Mouse (Mus musculus): Measurements from ENCODE around the gene Clint1. TPM values are rescaled to one million over a fixed set of nuclear protein-coding genes. Genes with fewer than 3 reads are reported as not detected.
"Not testable (repeated sequence)": the region's sequence is repeated elsewhere in the genome, so short reads cannot be mapped to it uniquely, and the experiment has no call there.

Gene Clint1
- total RNA-seq, 2 experiments from 2014 or later = 39.7 to 46.6 TPM

DNA sequence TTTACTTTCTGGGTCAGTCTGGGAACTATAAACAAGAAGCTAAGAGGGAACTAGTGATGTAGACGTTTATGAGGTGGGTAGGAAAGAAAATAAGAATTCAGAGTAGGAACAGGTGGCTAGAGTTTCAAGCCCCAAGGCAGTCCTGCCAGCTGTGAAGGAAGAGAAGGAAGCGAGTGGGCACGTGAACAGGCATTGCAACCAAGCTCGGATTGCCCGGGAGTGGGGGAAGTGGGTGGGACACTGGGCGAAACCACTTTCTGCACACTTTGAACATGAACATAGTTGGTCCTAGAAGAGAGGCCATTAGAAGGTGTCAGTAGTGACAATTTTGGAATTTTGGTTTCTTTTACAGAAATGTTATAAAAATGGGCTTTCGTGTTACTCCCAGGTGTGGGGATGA lies 4.3 kb upstream of the Clint1 start:
- DNase-seq (ENCODE audit: low spot score in 2 of 2) = no peak

DNA sequence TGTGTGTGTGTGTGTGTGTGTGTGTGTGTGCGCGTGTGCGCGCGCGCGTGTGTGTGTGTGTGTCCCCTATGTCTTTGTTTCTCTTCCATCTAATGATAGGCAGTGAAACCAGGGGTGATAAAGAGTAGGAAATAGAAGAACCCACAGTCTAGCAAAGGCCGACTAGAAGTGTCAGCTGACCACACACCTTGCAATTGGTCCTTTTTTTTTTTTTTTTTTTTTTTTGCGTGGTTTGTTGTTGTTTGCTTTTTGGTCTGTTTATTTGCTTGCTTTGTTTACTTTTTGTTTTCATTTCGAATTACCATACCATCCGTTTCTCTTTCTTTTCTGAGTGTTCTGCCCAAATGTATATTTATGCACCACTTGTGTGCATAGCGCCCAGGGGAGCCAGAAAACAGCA lies 3.6 kb upstream of the Clint1 start:
- DNase-seq (ENCODE audit: low spot score in 2 of 2) = no peak

DNA sequence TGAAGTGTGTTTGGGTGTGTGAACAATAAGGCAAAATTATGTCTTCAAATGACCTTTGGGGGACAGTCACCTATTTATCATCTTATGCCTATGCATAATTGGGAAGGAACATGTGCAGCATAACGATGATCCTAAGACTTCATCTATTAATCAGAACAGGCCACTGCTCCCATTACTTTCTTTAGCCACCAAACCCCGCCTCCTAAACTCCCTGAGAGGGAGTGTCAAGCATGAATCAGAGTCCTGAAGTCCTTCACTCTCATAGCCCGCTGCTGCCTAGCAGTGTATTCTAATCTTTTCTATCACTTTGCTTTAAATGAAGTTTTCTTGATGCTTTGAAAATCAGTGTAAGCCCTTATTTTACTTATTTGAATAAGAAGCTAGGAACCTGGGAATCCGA lies 2.6 kb upstream of the Clint1 start:
- no peak for DNase-seq (ENCODE audit: low spot score in 2 of 2)

DNA sequence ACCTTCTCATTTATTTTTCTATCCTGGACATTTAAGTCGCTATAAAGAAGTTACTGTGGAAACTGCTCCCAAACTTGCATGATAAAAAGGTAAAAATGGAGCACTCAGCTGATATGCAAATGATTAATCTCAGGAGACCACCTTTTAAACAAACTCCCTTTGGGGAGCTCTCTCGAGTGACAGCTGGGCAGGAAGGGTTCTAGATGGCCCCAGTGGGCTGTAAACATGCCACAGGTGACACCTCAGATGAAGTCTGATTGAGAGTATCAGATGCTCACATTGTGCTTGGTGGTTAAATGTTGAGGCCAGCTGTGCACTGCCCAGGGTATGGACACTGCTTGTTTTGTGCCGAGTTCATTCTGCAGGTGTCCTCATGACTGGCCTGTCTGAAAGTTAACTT lies 2.0 kb upstream of the Clint1 start:
- DNase-seq (ENCODE audit: low spot score in 2 of 2) = no peak

DNA sequence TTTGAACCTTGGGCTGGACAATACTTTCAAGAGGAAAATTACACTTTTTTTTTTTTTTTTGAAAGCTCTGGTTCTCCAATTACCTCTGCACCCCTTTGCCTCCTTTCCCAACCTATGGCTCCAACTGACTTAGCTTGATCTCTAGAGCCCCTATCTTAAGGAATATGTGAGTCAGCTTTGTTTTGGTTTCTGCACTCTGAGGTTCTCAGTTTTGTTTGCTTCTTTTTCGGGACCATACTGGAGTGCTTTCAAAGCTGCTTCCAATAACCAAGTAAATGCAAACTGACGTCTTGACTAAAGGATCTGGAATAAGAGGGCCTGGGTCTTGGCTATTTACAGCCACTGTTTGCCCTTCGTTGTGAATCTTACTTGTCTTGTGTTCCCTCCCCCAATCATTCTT lies 1.5 kb upstream of the Clint1 start:
- DNase-seq (ENCODE audit: low spot score in 2 of 2) = no peak

DNA sequence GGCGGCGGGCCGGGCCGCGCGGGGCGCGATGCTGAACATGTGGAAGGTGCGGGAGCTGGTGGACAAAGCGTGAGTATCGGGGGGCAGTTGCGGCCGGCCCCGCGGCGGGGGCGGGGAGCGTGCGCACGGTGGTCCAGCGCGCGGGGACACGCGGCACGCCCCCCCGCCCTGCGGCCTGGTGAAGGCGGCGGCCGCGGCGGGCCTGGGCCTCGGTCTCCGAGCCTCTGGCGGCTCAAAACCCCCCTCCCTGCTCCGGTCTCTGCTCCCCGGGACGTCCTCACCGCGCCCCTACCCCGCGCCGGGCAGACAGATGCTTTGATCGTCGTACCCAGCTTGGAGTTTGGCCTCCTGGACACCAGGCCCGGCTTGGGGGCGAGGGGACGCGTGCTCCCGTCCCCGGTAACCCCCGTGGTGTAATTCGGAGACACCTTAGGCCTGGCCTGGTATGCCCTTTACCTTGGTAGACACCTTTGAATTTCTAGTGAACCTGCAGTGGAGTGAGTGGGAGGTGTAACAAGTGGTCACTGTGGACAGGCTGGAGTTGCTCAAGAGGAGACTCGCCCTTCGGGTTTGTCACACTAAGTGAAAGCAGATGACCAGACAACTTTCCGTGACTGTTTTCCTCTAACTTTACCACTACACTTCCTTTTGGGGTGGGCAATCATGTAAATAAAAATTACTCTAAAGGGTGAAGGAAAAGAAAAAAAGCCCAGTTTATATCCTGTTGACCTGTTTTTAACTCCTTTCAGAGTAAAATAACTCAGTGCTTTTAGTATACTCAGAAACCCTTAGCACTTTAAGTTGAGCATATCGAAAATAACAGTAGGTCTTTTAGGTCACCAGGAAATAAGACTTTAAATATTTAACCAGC lies 508 bp downstream of the Clint1 start:
- no peak for DNase-seq (ENCODE audit: low spot score in 2 of 2)

DNA sequence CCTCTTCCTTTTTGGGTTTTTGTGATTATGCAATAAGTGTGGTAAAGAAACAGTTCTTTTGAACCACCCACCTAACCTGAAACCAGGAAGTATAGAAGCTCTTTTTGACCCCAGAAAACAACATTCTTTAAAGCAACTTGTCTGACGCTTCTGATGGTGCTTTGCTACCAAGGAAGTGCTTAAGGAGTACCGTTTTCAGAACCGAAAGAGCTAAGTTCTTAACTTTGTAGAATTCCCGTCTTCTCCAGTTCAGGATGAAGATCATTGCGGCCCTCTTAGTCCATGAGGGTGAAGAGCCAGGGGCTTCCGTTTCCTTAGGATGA lies 1.1 kb downstream of the Clint1 start:
- DNase-seq (ENCODE audit: low spot score in 2 of 2) = no peak

DNA sequence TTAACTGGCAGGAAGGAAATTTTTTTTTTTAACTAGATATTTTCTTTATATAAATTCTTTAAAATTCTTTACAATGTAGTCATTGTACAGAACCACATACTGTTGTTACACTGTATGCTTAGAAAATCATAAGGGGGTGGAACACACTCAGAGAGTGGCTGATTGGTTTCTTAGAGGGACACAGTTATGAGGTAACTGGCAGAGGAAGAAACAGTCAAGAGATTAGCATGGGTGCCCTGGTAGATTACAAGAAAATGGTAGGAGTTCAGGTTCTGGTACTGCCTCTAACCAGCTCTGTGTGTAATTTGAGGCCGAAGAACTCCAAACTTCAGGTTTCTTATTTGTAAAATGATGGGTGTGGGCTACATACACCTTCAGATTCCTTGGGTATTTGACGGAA lies 2.1 kb downstream of the Clint1 start:
- DNase-seq (ENCODE audit: low spot score in 2 of 2) = no peak

DNA sequence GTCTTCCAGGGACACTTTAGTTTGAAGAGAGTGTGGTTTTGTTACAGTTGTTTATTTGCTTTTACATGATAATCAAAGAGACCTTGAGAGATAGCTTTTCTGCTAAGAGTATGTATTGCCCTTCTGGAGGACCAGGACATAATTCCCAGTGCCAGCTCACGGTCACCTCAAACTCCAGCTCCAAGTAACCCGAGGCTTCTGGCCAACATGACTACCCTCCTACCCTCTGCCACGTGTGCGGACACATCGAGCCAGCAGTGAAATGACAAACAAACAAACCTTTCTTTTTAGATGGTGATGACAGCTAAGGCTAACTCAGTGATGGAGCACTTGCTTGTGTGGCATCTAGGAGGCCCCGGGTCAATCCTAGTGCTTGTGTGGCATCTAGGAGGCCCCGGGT lies 2.5 kb downstream of the Clint1 start:
- no peak for DNase-seq (ENCODE audit: low spot score in 2 of 2)

DNA sequence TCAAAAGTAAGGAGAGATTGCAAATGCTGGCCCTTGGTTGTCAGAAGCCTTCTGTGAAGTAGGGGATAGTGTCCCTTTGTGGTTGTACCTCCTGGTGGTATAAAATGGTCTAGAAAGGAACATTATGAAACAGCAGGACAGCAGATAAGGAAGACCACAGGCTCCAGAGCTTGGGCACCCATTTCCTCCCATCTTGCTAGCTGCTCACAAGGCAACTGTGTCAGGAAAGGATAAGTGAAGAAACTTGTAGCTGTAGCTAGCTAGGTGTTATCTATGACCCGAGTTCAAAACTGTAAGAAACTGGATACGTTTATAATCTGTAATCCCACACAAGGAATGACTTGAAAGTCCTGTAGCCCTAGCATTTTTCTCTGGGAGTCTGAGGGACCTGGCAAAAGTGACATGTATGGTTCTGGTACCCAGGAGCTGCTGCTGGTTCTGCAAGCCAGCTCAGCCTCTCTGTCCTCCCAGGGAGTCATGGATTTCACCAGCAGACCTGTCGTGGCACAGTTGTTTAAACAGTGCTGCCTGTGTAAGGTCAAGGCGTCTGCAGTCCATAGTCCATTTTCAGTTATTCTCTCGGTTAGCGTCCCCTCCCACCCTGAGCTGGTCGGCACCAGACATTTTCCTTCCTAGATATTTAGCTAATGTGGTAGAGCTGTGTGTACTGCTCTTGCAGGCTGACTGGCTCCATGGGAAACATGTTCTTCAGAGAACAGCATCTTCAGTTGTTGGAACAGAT lies 3.7 kb downstream of the Clint1 start:
- no peak for DNase-seq (ENCODE audit: low spot score in 2 of 2)

DNA sequence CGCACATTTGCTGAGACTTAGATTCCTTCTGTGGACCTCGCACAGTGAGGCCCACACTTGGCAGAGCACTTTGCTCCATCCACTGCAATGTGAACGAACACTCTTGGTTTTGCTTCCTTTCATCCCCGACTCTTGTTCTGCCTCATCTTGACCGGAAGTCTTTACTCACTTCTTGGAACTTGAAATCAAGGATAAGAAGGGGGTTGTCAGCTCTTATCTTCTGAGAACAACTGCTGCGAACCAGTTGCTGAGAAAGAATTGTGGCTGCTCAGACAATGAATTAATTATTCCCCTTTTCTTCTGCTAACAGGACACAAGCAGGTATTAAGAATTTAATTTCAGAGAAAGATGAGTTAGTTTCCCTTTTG lies 4.3 kb downstream of the Clint1 start:
- no peak for DNase-seq (ENCODE audit: low spot score in 2 of 2)

DNA sequence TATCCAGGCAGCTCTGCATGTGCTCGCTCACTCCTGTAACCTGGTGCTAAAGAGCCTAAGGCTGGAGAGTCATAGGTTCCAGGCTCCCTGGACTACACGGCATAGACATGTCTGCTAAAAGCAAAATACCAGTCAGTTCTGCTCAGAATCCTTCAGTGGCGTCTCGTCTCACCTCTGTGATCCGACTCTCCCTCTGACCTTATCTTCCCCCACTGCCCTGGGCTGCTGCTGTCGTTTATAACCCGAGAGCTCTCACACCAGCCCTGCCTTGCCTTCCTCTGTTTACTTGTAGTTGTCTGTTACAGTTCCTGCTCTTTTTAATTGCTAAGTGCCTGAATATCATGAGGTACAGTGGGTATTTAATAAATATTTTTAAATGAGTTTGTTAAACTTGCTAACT lies 9.5 kb downstream of the Clint1 start:
- DNase-seq (ENCODE audit: low spot score in 2 of 2) = no peak

DNA sequence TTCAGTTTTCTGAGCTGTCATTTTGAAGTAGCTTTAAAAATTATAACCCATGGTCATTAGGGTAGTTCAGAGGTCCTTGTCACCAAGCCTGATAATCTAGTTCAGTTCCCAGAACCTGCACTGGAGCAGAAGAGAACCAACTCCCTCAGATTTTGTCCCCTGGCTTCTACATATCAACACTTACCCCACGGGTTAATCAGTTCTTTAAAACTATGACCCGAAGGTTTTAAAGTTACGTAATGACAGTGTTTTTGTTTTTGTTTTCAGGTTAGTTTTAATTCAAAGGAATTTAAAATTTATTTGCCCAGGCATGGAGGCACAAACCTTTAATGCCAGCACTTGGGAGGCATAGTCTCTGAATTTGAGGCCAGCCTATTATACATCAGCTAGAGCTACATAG lies 12.6 kb downstream of the Clint1 start:
- no peak for DNase-seq (ENCODE audit: low spot score in 2 of 2)

DNA sequence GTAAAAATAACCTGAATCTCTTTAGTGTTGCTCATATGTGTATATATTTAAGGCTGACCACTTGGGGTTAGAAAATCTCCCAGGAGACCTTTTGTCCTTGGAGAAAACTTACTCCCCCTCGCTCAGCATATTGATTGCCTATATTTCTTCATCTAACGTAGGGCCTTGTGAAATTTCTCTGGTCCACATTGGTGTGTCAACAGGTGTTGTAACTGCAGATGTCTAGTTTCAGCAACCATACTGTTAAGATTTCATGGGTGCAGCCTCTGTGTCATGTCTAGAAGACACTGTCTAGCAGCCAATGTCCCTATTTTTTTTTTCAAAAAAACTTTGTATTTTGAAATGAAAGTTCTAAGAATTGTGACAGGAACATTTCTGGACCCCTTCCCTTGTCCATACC lies 14.0 kb downstream of the Clint1 start:
- DNase-seq (ENCODE audit: low spot score in 2 of 2) = no peak

DNA sequence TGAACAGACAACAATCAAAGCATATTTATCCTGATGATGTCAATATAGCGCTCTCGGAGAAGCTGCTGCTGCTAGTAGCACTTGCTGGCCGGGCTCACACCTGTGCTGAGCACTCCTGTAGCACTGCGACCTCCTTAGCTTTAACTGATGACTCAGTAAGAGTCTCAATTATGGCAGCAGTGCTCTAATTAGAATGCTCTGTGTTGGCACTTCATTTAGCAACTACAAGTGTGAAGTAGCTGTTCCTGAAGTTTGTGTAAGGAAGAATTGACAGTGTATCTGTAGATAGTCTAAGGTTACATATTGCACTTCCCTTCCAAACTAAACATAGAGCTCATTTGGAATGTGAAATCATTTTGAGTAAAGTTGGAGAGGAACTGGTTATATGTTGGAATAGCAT lies 14.7 kb downstream of the Clint1 start:
- no peak for DNase-seq (ENCODE audit: low spot score in 2 of 2)

DNA sequence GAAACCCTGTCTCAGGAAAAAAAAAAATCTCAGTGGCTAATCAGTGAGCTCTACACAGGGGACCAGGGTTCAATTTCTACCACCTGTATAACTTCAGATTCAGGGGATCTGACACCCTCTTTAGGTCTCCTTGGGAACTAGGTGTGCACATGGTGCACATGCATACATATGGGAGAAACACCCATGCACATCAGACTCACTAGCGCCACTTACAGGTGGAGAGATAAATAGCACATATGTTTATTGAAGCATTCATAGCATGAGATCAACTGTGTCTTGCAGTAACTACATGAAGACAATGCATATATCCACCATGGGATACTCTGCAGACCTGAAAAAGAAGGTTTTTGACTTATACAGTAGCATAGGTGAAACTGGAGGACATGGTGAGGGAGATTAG lies 21.8 kb downstream of the Clint1 start:
- DNase-seq (ENCODE audit: low spot score in 2 of 2) = no peak

DNA sequence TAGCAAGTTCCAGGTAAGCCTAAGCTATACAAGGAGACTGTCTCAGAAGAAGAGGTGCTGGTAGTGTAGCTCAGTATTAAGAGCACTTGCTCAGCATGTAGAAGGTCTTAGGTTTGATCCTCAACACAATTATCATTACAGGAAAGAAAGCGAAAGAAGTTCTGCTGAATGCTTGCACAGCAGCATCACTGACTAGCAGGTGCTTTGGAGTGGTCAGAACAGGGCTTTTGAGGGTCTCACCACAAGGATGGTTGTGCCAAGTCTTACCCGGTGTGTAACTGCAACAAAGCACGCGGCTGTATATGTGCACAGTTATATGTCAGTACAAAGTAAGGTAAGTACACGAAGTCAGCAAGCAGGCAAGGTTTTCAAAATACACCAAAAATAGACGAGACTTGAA lies 22.4 kb downstream of the Clint1 start:
- no peak for DNase-seq (ENCODE audit: low spot score in 2 of 2)

DNA sequence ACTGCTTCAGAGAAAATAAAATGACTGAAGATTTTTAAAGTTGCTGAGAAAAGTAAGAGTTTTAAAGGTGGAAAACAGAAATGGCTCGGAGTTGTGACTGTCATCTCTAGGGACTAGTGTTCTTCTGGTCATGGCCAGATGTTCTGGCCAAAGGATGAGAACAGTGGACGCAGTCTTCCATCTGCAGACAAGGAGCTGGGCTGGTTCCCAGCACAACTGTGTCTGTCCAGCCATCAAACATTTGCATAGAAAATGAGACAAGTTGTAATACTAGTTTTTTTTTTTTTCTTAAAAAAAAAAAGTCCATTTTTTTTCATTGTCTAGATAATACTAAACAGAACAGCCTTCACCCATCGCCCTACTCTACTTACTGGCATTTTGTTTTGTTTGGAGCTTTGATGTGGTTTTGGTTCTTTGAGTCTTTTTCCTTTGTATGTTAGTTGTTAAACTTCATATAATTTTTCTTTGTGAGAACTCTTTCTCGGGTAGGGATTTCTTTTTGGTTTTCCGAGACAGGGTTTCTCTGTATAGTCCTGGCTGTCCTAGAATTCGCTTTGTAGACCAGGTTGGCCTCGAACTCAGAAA lies 23.6 kb downstream of the Clint1 start:
- no peak for DNase-seq (ENCODE audit: low spot score in 2 of 2)

DNA sequence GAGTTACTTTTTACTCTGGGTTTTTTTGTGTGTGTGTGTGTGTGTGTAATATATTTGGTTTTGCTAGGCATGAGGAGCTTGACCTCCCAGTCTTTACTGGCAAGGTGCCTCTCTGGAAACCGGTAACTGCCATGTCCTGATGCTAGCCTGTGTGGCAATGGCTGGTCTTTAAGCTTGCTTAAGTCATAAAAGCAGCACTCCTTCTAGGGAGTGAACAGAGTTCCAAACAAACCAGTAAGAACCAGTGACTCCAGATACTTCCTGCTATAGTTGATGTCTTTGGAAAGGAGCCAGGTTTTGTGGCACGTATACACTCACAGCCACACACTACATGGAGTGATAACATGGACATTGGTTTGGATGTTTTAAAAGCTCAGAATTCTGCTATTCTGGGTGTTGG lies 24.2 kb downstream of the Clint1 start:
- no peak for DNase-seq (ENCODE audit: low spot score in 2 of 2)

DNA sequence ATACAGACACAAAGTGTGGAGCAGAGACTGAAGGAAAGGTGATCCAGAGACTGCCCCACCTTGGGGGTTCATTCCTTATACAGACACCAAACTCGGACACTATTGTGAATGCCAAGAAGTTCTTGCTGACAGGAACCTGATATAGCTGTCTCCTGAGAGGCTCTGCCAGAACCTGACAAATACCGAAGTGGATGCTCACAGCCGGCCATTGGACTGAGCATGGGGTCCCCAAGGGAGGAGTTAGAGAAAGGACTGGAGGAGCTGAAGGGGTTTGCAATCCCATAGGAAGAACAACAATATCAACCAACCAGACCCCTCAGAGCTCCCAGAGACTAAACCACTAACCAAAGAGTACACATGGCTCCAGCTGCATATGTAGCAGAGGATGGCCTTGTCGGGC lies 27.5 kb downstream of the Clint1 start:
- not testable (repeated sequence) for DNase-seq (ENCODE audit: low spot score in 2 of 2)

DNA sequence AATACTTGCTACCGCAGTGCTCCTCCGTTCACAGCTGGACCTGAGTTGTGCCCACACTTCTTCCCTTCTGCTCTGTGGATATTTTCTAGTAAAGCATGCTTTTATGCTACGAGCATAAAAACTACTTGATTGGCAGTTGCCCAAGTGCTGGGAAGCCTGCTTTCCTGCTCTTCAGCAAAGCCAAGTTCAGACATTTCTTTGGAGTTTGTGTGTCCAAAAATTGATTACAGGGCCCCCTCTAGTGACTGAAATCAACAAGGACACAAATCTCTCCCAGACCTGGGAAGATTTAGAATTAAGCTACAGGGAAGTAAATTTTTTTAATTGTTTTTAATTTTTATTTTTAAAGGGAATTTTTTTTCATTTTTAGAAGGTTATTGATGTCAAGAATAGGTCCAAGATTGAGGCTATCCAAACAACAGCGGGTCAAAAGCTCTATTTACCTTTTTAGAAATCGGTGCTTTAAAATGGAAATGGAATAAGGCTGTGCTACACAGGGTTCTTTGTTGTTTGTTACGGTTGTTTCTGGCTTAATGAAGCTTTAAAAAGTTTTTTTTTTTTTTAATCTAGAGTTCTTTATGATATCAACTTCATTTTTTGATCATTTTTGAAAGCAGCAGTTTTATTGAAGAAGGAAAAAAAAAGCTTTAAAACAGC lies 29.3 kb downstream of the Clint1 start:
- peak; percentile 41 to 57 for DNase-seq (ENCODE audit: low spot score in 2 of 2)

DNA sequence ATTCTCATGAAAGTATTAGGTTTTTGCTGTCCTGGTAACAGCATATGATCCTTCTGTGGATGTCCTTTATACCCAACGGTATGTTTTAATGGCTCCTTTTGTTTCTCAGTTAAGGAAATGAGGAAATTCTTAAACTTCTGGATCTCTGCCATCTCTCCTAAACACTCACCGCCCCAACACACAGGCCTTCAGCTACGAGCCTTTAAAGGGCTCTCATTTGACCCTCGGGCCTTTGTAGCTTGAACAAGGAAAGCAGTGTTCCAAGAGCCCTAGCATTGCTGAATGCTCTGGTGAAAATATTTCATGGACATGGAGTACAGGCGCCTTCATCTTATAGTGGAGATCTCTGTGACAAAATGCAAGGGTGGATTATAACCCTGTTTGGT lies 29.8 kb downstream of the Clint1 start:
- no peak for DNase-seq (ENCODE audit: low spot score in 2 of 2)

Data from layer of hippocampus, postnatal 10 days (tissue).